Comparison of ENCODE assay signal across 8 mouse cellular contexts in the genomic region with DNA sequence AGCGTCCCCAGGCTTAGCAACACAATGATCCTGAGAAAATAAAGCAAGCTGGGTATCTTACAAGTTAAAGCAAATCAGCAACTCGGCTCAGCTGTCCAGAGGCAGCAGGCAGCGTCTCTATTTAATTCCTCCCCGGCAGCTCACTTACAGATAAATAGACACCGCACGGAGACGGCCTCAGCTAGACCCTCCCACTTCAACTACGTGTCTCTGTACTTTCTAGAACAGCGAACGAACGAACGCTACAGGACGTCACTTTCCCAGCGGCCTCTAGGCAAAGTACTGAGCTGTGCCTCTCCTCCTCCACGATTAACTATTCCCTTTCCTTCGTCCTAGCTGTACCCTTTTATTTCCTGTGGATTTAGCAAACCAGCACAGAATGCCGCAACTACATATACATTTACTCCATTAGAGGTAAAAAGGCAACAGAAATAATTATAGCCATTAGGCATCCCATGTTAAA. TPM values are rescaled to one million over a fixed set of nuclear protein-coding genes. Genes with fewer than 3 reads are reported as not detected.
DNase-seq lines count a peak whose midpoint lies in the region; ATAC-seq lines count a peak whose summit lies in the region.

No protein-coding gene starts in this region.

- peak overlapping the region; percentile 69; the same call in 1 of the 2 replicates for H3K27ac ChIP-seq in hindbrain, embryonic 12.5 days

- H3K27me3 ChIP-seq in hindbrain, embryonic 12.5 days: no peaks in the 10 kb centered on the region

- H3K36me3 ChIP-seq in hindbrain, embryonic 12.5 days: no peaks in the 10 kb centered on the region

- H3K4me1 ChIP-seq in hindbrain, embryonic 12.5 days: peaks cover 12% of the 10 kb centered on the region

- H3K9me3 ChIP-seq in hindbrain, embryonic 12.5 days (replicated peaks): no peaks in the 10 kb centered on the region

- DNase-seq in MN1 (ENCODE audit: low spot score): peak; percentile 78
- peak; percentile 90 for DNase-seq in cerebellum, adult 9-10 months
- DNase-seq in frontal cortex, adult 2 months (ENCODE audit: extremely low spot score in 1 of 2, low spot score in 1 of 2): peak; percentile 88 to 95
- peak; percentile 72 to 94 for DNase-seq in layer of hippocampus, postnatal 14 days (ENCODE audit: low spot score in 2 of 2)
- peak; percentile 87 for DNase-seq in lung, postnatal 14 days
- peak; percentile 73 for DNase-seq in retina, adult 2 months (ENCODE audit: low read depth, low spot score)
- peak; percentile 75 to 83 for DNase-seq in thymus, postnatal 36 days

- peak overlapping the region; percentile 58 for H3K9ac ChIP-seq in hindbrain, embryonic 12.5 days

- under 1% methylated on average over 17 of the region's 17 CpGs for WGBS in hindbrain, embryonic 12.5 days

- peak overlapping the region; percentile 44 for H3K4me3 ChIP-seq in hindbrain, embryonic 12.5 days

- ATAC-seq in hindbrain, embryonic 12.5 days (ENCODE audit: low FRiP score): peak; percentile 97

- H3K4me2 ChIP-seq in hindbrain, embryonic 12.5 days (replicated peaks): peak overlapping the region; percentile 56

RNA-seq across cellular contexts. Expression of gene Dnajb4, which starts 16.4 kb away (rescaled TPM):
- 45.3 and 49.9 TPM in 2 replicates for polyA plus RNA-seq in frontal cortex, adult 2 months (2012; rRNA removed)
- 32.3 and 32.9 TPM in 2 replicates for polyA plus RNA-seq in hindbrain, embryonic 12.5 days (2016; fragmentation: Nextera tagmentation; extraction: Ambion mirVana)
- 10 to 100 TPM; 52.9 to 54.0 TPM for total RNA-seq in layer of hippocampus, postnatal 14 days (2021)

RNA-seq across cellular contexts. Expression of gene Fubp1, which starts 16.6 kb away (rescaled TPM):
- 95.9 and 109 TPM in 2 replicates for polyA plus RNA-seq in frontal cortex, adult 2 months (2012; rRNA removed)
- polyA plus RNA-seq in hindbrain, embryonic 12.5 days (2016; fragmentation: Nextera tagmentation; extraction: Ambion mirVana): 359 and 362 TPM in 2 replicates
- total RNA-seq in layer of hippocampus, postnatal 14 days (2021): 100 to 1,000 TPM; 119 to 133 TPM

RNA-seq across cellular contexts. Expression of gene Gipc2, which starts 27.6 kb away (rescaled TPM):
- polyA plus RNA-seq in frontal cortex, adult 2 months (2012; rRNA removed): 2.7 and 3.9 TPM in 2 replicates
- 2.6 and 3.3 TPM in 2 replicates for polyA plus RNA-seq in hindbrain, embryonic 12.5 days (2016; fragmentation: Nextera tagmentation; extraction: Ambion mirVana)
- 1 to 10 TPM; 1.4 to 3.0 TPM for total RNA-seq in layer of hippocampus, postnatal 14 days (2021)

Comparison
In these comparisons a context has a peak if more than half of its experiments do, and no peak if none do; other contexts are left out.
1. Peak in every context shown above with its lines: DNase-seq, ATAC-seq, H3K4me3 ChIP-seq and H3K27ac ChIP-seq.